In genomic region chr4:105338131-105338530, GRCm38 (mm10) we compare ENCODE assay signal across 19 mouse cellular contexts.
"Had no signal": no experiment of that assay in that cellular context is flagged by ENCODE, and none has a peak within 500 bp of the region (broad histone marks: within the 10 kb centered on the region; RNA-seq: fewer than 3 reads in every experiment).

No protein-coding gene starts in this region.

- H3K27me3 ChIP-seq: midbrain, embryonic 12.5 days; neural tube, embryonic 13.5 days; neural tube, embryonic 15.5 days had no signal

- H3K9ac ChIP-seq: liver, embryonic 14.5 days; lung, embryonic 14.5 days; midbrain, embryonic 12.5 days; neural tube, embryonic 13.5 days; neural tube, embryonic 15.5 days had no signal

- H3K4me3 ChIP-seq: midbrain, embryonic 10.5 days; midbrain, embryonic 12.5 days; myocyte; neural tube, embryonic 13.5 days; neural tube, embryonic 15.5 days had no signal

- H3K4me2 ChIP-seq: lung, embryonic 14.5 days; midbrain, embryonic 12.5 days; neural tube, embryonic 13.5 days; neural tube, embryonic 15.5 days had no signal

- H3K9me3 ChIP-seq: midbrain, embryonic 10.5 days; midbrain, embryonic 12.5 days; neural tube, embryonic 13.5 days; neural tube, embryonic 15.5 days had no signal

- DNase-seq: lung, adult 18-20 months; lung, postnatal 10 days; lung, postnatal 4 days; midbrain, embryonic 14.5 days; retina, postnatal 1 day; right cerebral cortex, postnatal 25 days; right cerebral cortex, postnatal 4 days; spleen, adult 18-20 months; thymus, adult 2 months; thymus, postnatal 25 days; thymus, postnatal 4 days had no signal

- H3K36me3 ChIP-seq: midbrain, embryonic 10.5 days; midbrain, embryonic 12.5 days; neural tube, embryonic 13.5 days; neural tube, embryonic 15.5 days had no signal

- H3K4me1 ChIP-seq: midbrain, embryonic 10.5 days; midbrain, embryonic 12.5 days; neural tube, embryonic 15.5 days had no signal

- ATAC-seq: midbrain, embryonic 16.5 days had no signal

- H3K27ac ChIP-seq: liver, embryonic 14.5 days; midbrain, embryonic 10.5 days; midbrain, embryonic 12.5 days; neural tube, embryonic 13.5 days; neural tube, embryonic 15.5 days had no signal
